Mouse (Mus musculus) ES-Bruce4 (cell line): ENCODE results near the gene Hist1h2an. TPM values are rescaled to one million over a fixed set of nuclear protein-coding genes. Genes with fewer than 3 reads are reported as not detected.

Source experiments
- H3K27ac ChIP-seq: 2 replicates; pipeline ENCODE4 v1.5.1; 2012; ENCODE audit warnings: low read length, inconsistent platforms; ENCODE audit not compliant: insufficient read depth
- H3K27me3 ChIP-seq: 2 replicates; pipeline ENCODE4 v1.6.1; 2012; ENCODE audit warnings: mild to moderate bottlenecking, low read length, inconsistent platforms; ENCODE audit not compliant: control insufficient read depth, poor library complexity, insufficient read depth, severe bottlenecking
- H3K36me3 ChIP-seq: 2 replicates; pipeline ENCODE4 v1.6.1; 2012; ENCODE audit warnings: inconsistent platforms, mild to moderate bottlenecking, low read length, moderate library complexity; ENCODE audit not compliant: control insufficient read depth, poor library complexity, insufficient read depth, severe bottlenecking
- H3K4me1 ChIP-seq: one replicate; pipeline ENCODE4 v1.8.1; 2011; ENCODE audit warnings: low read length; ENCODE audit not compliant: control insufficient read depth, insufficient read depth
- H3K4me3 ChIP-seq: 2 replicates; pipeline ENCODE4 v1.5.1; 2011; ENCODE audit warnings: low read depth, mild to moderate bottlenecking, low read length
- H3K9ac ChIP-seq: 2 replicates; pipeline ENCODE4 v1.6.1; 2012; ENCODE audit warnings: low read depth, mild to moderate bottlenecking, inconsistent platforms; ENCODE audit not compliant: poor library complexity, severe bottlenecking
- H3K9me3 ChIP-seq: replicated peaks from 2 replicates; pipeline ENCODE4 v1.6.1; 2012; ENCODE audit warnings: mild to moderate bottlenecking, low read length, inconsistent platforms; ENCODE audit not compliant: control insufficient read depth, poor library complexity, insufficient read depth, severe bottlenecking
- CTCF ChIP-seq: IDR thresholded peaks from one replicate; pipeline ENCODE4 v1.8.1; 2011; ENCODE audit warnings: low read depth, low read length
- EP300 ChIP-seq: IDR thresholded peaks from 2 replicates; pipeline ENCODE4 v1.6.1; 2011; ENCODE audit warnings: low read depth, low read length; ENCODE audit not compliant: insufficient read depth
- POLR2A ChIP-seq: IDR thresholded peaks from one replicate; pipeline ENCODE4 v1.8.1; 2011; ENCODE audit warnings: low read length; ENCODE audit not compliant: insufficient read depth
- polyA plus RNA-seq: library from polyadenylated mRNA; stranded (reverse); fragments of >200 nt; gene quantifications from 2 replicates; pipeline ENCODE4 v1.2.4, GENCODE M21; 2011; ENCODE audit warnings: low read depth; ENCODE audit not compliant: missing spikeins, insufficient read depth, insufficient read length

Hist1h2an gene
- polyA plus RNA-seq, 1 experiment: not detected

DNA sequence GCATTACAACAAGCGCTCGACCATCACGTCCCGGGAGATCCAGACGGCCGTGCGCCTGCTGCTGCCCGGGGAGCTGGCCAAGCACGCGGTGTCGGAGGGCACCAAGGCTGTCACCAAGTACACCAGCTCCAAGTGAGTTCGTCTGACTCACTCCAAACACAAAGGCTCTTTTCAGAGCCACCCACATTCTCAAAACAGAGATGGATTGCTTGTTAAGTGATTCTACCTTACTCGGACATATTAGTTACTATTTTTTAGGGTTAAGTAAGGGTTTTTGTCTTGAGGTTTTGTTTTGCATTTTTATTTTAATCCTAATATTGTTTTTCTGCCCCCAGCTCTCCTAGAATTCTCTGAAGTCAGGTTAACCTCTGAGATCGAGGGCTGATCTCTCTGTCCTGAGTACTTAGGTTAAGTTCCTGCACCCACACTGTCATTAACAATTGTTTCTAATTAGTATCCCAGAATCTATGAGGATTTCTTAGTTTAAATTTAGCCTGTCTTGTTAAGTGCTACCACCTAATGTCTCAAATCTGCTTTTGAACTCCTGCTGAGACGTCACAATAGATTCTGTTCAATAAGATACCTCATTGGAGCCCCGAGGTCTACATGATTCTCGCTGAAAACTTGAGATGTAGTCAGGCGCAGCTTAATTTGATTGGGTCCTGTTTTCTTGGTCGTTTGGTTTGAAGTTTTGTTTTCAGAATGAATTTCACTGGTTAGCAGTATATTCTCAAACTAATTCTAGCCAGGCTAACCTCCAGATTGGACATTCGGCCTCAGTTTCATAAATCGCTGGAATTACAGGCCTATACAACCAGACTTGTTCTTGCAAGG, 959 bp upstream of the Hist1h2an start:
- peak overlapping the region; percentile 90 for H3K9ac ChIP-seq
- no peaks in the 10 kb centered on the region for H3K36me3 ChIP-seq
- H3K27me3 ChIP-seq: no peaks in the 10 kb centered on the region
- H3K27ac ChIP-seq: peak overlapping the region; percentile 88
- H3K4me3 ChIP-seq: no peak overlapping the region
- H3K9me3 ChIP-seq: no peaks in the 10 kb centered on the region
- peaks cover 3% of the 10 kb centered on the region for H3K4me1 ChIP-seq
- no peak for TF ChIP-seq CTCF

DNA sequence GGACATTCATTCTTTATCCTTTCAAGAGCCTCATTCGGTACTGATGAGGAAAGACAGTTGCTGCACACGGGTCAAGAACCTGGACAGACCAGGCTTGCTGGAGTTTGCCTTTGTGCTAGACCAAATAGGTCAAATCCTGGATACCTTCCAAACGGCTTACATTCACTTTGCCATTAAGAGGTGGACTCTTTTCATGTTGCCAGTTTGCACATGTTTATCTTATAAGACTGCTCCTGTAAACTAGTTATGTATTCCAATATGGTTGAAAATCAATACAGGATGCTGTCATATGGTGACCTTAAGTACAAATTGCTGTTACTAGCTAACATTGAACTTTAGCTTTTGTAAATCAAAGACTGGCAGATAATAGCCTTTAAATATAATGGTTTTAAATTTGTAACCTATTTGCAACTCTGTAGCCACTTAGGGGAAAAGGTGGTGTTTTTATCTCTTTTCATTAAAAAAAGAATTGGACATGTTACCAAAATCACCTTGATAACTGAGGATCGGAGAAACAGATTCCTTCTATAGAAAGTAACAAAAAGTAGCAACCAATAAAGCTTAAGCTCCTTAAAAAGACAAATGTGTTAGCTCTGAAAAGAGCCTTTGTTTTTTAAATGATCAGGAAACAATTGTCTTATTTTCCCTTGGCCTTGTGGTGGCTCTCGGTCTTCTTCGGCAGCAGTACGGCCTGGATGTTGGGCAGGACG, 674 bp downstream of the Hist1h2an start:
- Histone ChIP-seq H3K4me1 (peaks cover 3% of the 10 kb centered on the region), H3K36me3 (no peaks in the 10 kb centered on the region), H3K27me3 (no peaks in the 10 kb centered on the region), H3K4me3 (peak overlapping the region; percentile 54), H3K27ac (peak overlapping the region; percentile 86), H3K9me3 (no peaks in the 10 kb centered on the region), H3K9ac (peak overlapping the region; percentile 61)
- TF ChIP-seq CTCF (no peak), POLR2A (no peak), EP300 (peak; percentile 53; the same call in 1 of the 2 replicates)

DNA sequence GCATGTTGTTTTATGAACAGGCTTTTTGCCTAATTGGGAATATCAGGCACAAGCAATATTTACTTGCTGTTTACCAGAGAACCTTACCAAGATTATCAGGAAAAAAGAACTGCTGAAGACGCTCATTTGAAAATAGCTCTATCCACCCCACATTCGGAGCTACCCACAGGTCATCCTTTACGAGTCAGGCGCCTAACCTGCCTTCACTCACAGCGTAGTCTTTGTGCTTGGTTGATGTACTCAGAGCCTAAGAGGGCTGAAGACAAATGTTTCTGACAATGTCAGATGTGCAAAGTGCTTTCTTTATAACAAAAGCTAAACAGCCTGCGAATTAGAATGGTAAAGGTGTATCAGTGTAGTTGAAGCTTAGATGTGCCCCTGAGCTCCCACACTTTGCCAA, 2.7 kb downstream of the Hist1h2an start:
- H3K27ac ChIP-seq: peak overlapping the region; percentile 89
- H3K4me3 ChIP-seq: no peak overlapping the region
- no peaks in the 10 kb centered on the region for H3K9me3 ChIP-seq
- no peaks in the 10 kb centered on the region for H3K27me3 ChIP-seq
- TF ChIP-seq EP300 (no peak), CTCF (no peak), POLR2A (no peak)
- H3K9ac ChIP-seq: peak overlapping the region; percentile 79
- peaks cover 3% of the 10 kb centered on the region for H3K4me1 ChIP-seq
- H3K36me3 ChIP-seq: no peaks in the 10 kb centered on the region

DNA sequence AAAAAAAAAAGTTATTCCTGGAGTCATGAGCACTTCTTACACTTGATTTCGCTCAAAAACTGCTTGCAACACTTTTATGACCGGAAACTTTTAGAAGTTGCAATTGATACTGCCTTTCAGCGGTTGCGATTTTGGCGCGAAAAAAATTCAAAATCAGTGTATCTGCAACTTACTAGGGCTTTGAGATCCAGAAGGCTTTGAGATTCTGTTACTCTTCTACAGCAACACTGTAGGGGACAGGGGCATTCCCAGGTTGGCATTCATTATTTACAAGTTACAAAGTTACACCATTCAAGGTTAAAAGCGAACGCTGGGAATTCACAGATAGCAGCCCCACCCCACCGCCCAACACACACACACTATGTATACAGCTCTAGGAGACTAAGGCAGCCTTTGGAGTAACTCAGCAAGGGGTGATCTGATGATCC, 3.3 kb downstream of the Hist1h2an start:
- Histone ChIP-seq H3K27ac (peak overlapping the region; percentile 89), H3K9ac (peak overlapping the region; percentile 79), H3K36me3 (no peaks in the 10 kb centered on the region), H3K4me3 (peak overlapping the region; percentile 46; the same call in 1 of the 2 replicates), H3K27me3 (no peaks in the 10 kb centered on the region), H3K4me1 (peaks cover 2% of the 10 kb centered on the region), H3K9me3 (no peaks in the 10 kb centered on the region)
- TF ChIP-seq EP300 (0 out of 2 replicates have a peak, but pooled peaks have one; percentile 39), CTCF (no peak), POLR2A (no peak)

DNA sequence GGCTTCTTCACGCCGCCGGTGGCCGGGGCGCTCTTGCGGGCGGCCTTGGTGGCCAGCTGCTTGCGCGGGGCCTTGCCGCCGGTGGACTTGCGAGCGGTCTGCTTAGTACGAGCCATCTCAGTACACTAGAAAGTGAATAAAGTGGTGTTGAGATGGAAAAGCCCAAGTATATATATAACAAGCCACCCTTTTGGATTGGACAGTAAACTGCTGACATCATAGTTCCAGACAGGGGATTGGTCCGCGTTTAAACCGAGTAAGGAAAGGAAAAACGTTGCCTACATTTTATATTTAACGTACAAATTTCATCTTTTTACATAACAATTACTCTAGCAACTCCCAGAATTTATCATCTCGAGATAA, 3.8 kb downstream of the Hist1h2an start, which contains the start of gene Hist1h3i:
Gene Hist1h3i (minus strand): TSS at position 116 of the 363 bp plus-strand sequence.
- peak within 1 kb of the TSS; percentile 79 for H3K9ac ChIP-seq
- no peaks in the 10 kb centered on the region for H3K36me3 ChIP-seq
- no peaks in the 10 kb centered on the region for H3K27me3 ChIP-seq
- H3K4me1 ChIP-seq: peaks cover 2% of the 10 kb centered on the region
- no peaks in the 10 kb centered on the region for H3K9me3 ChIP-seq
- peak within 1 kb of the TSS; percentile 89 for H3K27ac ChIP-seq
- TF ChIP-seq CTCF (no peak), POLR2A (no peak), EP300 (no peak)
- peak within 1 kb of the TSS; percentile 91 for H3K4me3 ChIP-seq
